Mouse (Mus musculus) spleen, postnatal 0 days (tissue): ENCODE data around the gene Slc4a3. TPM values are rescaled to one million over a fixed set of nuclear protein-coding genes. Genes with fewer than 3 reads are reported as not detected.

ENCODE experiments used
- polyA plus RNA-seq: library from polyadenylated mRNA; unstranded; fragments of >200 nt; fragmentation: Nextera tagmentation; extraction: Ambion mirVana; gene quantifications from 2 replicates; pipeline ENCODE4 v1.2.1, GENCODE M21; 2015

Slc4a3 gene
- polyA plus RNA-seq, result 3.3 and 4.3 TPM in 2 replicates

GRCm38 (mm10) chr1:75545965-75546956, at the start of gene Slc4a3:
Gene Slc4a3, plus strand, starts transcription at chr1:75546266.

GRCm38 (mm10) chr1:75505956-75506831, 39.9 kb upstream of the Slc4a3 start, which contains the start of gene Obsl1:
Gene Obsl1, minus strand, starts transcription at chr1:75506452.

GRCm38 (mm10) chr1:75507006-75507405, 39.1 kb upstream of the Slc4a3 start, which contains the start of gene Inha:
Gene Inha, plus strand, starts transcription at chr1:75507077.

DNA sequence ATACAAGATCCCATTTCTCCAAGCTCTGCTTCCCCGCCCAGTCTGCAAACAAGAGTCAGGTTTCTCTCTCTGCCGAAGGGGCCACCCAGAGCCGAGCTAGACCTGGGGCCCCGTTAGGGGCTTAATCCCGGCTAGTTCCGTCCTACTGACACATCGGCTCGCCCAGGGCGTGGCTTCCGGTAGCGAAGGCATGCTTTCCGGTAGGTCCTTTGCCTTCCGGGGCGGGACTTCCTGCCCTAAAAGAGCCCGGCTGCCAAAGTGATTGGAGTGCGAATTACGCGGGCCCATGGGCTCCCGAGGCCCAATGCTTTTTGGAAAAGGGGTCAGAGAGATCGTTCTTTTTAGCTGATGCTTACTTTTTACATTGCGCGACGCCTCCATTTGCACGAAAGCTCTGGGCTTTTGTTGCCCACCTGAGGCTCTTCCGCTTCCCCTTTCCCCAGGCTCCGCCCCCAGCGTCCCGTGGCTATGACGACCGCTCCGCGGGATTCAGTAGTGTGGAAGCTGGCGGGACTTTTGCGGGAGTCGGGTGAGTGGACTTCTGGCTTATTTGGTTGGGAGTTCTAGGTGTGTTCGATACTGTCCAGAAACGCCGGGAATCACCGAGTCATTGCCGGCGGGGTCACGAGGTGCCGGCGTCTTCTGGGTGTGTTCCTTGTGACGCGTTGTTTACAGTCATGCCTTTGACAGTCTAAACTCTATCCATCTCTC, 24.6 kb upstream of the Slc4a3 start, which contains the start of gene Stk11ip:
TSS of gene Stk11ip (plus strand) at position 209 of the 711 bp plus-strand sequence.

Other genes with a start within 250 kb of the Slc4a3 start
- 46.6 and 54.4 TPM in 2 replicates for gene Dnpep, start 228.3 kb upstream of the Slc4a3 start, polyA plus RNA-seq
- 18.8 and 21.8 TPM in 2 replicates for gene Des, start 185.9 kb upstream of the Slc4a3 start, polyA plus RNA-seq
- 6.9 and 7.2 TPM in 2 replicates for gene Speg, start 171.0 kb upstream of the Slc4a3 start, polyA plus RNA-seq
- 31.2 and 35.9 TPM in 2 replicates for gene Gmppa, start 110.3 kb upstream of the Slc4a3 start, polyA plus RNA-seq
- not detected in 2 replicates for gene Asic4, start 95.8 kb upstream of the Slc4a3 start, polyA plus RNA-seq
- gene Chpf, start 67.0 kb upstream of the Slc4a3 start, polyA plus RNA-seq, result 8.8 and 10.6 TPM in 2 replicates
- gene Tmem198, start 66.7 kb upstream of the Slc4a3 start, polyA plus RNA-seq, result 0.25 and 0.32 TPM in 2 replicates
- 13.6 and 19.7 TPM in 2 replicates for gene Obsl1, start 39.8 kb upstream of the Slc4a3 start, polyA plus RNA-seq
- 0.97 and 1.8 TPM in 2 replicates for gene Inha, start 39.2 kb upstream of the Slc4a3 start, polyA plus RNA-seq
- gene Stk11ip, start 24.7 kb upstream of the Slc4a3 start, polyA plus RNA-seq, result 9.3 and 10.9 TPM in 2 replicates